Mouse (Mus musculus): ENCODE data around the gene Suz12. TPM values are rescaled to one million over a fixed set of nuclear protein-coding genes. Genes with fewer than 3 reads are reported as not detected.

Suz12 gene
- total and polyA plus RNA-seq, 3 experiments: 33.2 to 191 (median 43.9) TPM

- Histone ChIP-seq H3K27ac (ENCODE audit: control insufficient read depth, low read depth, low read length) (no peak overlapping the region), H3K4me1 (ENCODE audit: control insufficient read depth in 1 of 2, insufficient read depth in 2 of 2, low read length in 2 of 2) (peaks cover 0 to 7% of the 10 kb centered on the region in 2 experiments; a peak in 1 of 4 replicates), H3K79me2 (ENCODE audit: control insufficient read depth, insufficient read depth, low read length, poor library complexity) (peaks cover 4% of the 10 kb centered on the region; the same call in 1 of the 2 replicates), H3K27me3 (ENCODE audit: control insufficient read depth in 1 of 2, insufficient read depth in 2 of 2, low read length in 2 of 2) (no peaks in the 10 kb centered on the region; a peak in 1 of 4 replicates), H3K4me3 (ENCODE audit: control insufficient read depth in 1 of 2, insufficient read depth in 1 of 2, low read depth in 2 of 2, low read length in 2 of 2) (no peak overlapping the region), H3K9me3 (replicated peaks; ENCODE audit: insufficient read depth, low read length) (no peaks in the 10 kb centered on the region), H3K9ac (ENCODE audit: control insufficient read depth, low read depth, low read length, poor library complexity, severe bottlenecking) (no peak overlapping the region), H3K36me3 (ENCODE audit: control insufficient read depth in 1 of 2, insufficient read depth in 2 of 2, low read length in 2 of 2) (peaks cover 0 to 15% of the 10 kb centered on the region in 2 experiments; a peak in 2 of 4 replicates)
- no peak for DNase-seq (ENCODE audit: low read depth, low spot score)
- no peak for TF ChIP-seq NELFE (IDR thresholded peaks at IDR 0.05; ENCODE audit: low read depth, low read length)
- TF ChIP-seq TBP (IDR thresholded peaks at IDR 0.05; ENCODE audit: low read depth, low read length): 0 out of 2 replicates have a peak, but pooled peaks have one; percentile 46
- no peak for TF ChIP-seq MAZ (IDR thresholded peaks at IDR 0.05; ENCODE audit: low read depth, low read length)
- TF ChIP-seq MYB (IDR thresholded peaks at IDR 0.05; ENCODE audit: low read depth, low read length): no peak
These were observed 5.0 kb upstream of the Suz12 start for GRCm38 (mm10) chr11:79987896-79988295.

DNA sequence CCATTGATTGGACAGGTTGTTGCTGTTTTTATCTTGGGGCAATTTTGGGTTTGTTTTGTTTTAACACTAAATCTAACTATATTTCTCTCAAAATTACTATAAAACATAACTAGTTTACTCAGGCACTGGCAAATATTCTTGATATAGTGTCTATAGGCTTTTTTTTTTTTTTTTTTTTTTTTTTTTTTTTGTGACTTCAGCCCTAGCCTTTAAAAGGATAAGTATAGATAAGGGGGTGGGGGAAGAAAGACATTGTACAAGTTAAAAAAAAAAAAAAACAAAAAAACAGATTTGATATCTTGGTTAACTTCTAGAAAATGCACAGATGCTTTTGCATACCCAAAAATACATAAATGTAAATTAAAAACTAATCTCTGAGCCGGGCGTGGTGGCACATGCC lies 2.8 kb upstream of the Suz12 start:
- H3K4me3 ChIP-seq (ENCODE audit: control insufficient read depth in 1 of 2, insufficient read depth in 1 of 2, low read depth in 2 of 2, low read length in 2 of 2): no peak overlapping the region
- no peaks in the 10 kb centered on the region for H3K9me3 ChIP-seq (replicated peaks; ENCODE audit: insufficient read depth, low read length)
- peaks cover 0 to 16% of the 10 kb centered on the region in 2 experiments; a peak in 2 of 4 replicates for H3K36me3 ChIP-seq (ENCODE audit: control insufficient read depth in 1 of 2, insufficient read depth in 2 of 2, low read length in 2 of 2)
- H3K4me1 ChIP-seq (ENCODE audit: control insufficient read depth in 1 of 2, insufficient read depth in 2 of 2, low read length in 2 of 2): peaks cover 0 to 7% of the 10 kb centered on the region in 2 experiments; a peak in 1 of 4 replicates
- no peak for DNase-seq (ENCODE audit: low read depth, low spot score)
- H3K27ac ChIP-seq (ENCODE audit: control insufficient read depth, low read depth, low read length): no peak overlapping the region
- H3K79me2 ChIP-seq (ENCODE audit: control insufficient read depth, insufficient read depth, low read length, poor library complexity): peaks cover 20% of the 10 kb centered on the region
- 0 out of 2 replicates have a peak, but pooled peaks have one; percentile 24 for TF ChIP-seq SIN3A (IDR thresholded peaks at IDR 0.05; ENCODE audit: low read length)
- TF ChIP-seq ZNF384 (IDR thresholded peaks at IDR 0.05; ENCODE audit: low read depth, low read length): peak; percentile 96
- no peak for TF ChIP-seq USF2 (IDR thresholded peaks at IDR 0.05; ENCODE audit: borderline replicate concordance in 1 of 2, insufficient read depth in 1 of 2, low read depth in 1 of 2, low read length in 2 of 2)
- no peak for TF ChIP-seq RAD21 (IDR thresholded peaks at IDR 0.05; ENCODE audit: low read depth, low read length)
- H3K27me3 ChIP-seq (ENCODE audit: control insufficient read depth in 1 of 2, insufficient read depth in 2 of 2, low read length in 2 of 2): no peaks in the 10 kb centered on the region; a peak in 1 of 4 replicates
- no peak overlapping the region for H3K9ac ChIP-seq (ENCODE audit: control insufficient read depth, low read depth, low read length, poor library complexity, severe bottlenecking)

DNA sequence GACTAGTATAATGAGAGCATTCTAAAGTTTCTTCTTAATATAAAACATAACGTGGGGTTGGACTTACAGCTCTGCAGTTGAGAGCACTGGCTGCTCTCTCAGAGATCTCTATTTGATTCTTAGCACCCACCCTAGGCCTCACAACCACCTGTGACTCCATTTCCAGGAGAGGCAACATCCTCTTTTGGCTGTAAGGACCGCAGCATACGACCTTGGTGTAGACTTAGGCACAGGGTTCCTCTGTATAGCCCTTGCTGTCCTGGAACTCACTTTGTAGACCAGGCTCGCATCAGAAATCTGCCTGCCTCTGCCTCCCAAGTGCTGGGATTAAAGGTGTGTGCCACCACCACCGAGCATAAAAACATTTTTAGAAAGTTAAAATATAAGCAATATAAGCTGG lies 1.3 kb upstream of the Suz12 start:
- no peak overlapping the region for H3K27ac ChIP-seq (ENCODE audit: control insufficient read depth, low read depth, low read length)
- H3K4me1 ChIP-seq (ENCODE audit: control insufficient read depth in 1 of 2, insufficient read depth in 2 of 2, low read length in 2 of 2): peaks cover 3 to 7% of the 10 kb centered on the region in 2 experiments; a peak in 3 of 4 replicates
- H3K79me2 ChIP-seq (ENCODE audit: control insufficient read depth, insufficient read depth, low read length, poor library complexity): peaks cover 24% of the 10 kb centered on the region
- no peak overlapping the region for H3K9ac ChIP-seq (ENCODE audit: control insufficient read depth, low read depth, low read length, poor library complexity, severe bottlenecking)
- no peaks in the 10 kb centered on the region for H3K9me3 ChIP-seq (replicated peaks; ENCODE audit: insufficient read depth, low read length)
- H3K4me3 ChIP-seq (ENCODE audit: control insufficient read depth in 1 of 2, insufficient read depth in 1 of 2, low read depth in 2 of 2, low read length in 2 of 2): no peak overlapping the region
- peaks cover 9 to 21% of the 10 kb centered on the region in 2 experiments for H3K36me3 ChIP-seq (ENCODE audit: control insufficient read depth in 1 of 2, insufficient read depth in 2 of 2, low read length in 2 of 2)
- peak; percentile 41 for DNase-seq (ENCODE audit: low read depth, low spot score)
- TF ChIP-seq ZMIZ1 (IDR thresholded peaks at IDR 0.05; ENCODE audit: low read depth, low read length) (no peak), POLR2AphosphoS5 (IDR thresholded peaks at IDR 0.05; ENCODE audit: borderline replicate concordance, low read depth, low read length) (no peak), NELFE (IDR thresholded peaks at IDR 0.05; ENCODE audit: low read depth, low read length) (no peak), KAT2A (conservative IDR thresholded peaks at IDR 0.05; ENCODE audit: low read depth, low read length) (no peak), TBP (IDR thresholded peaks at IDR 0.05; ENCODE audit: low read depth, low read length) (no peak), CHD1 (IDR thresholded peaks at IDR 0.05; ENCODE audit: low read depth, low read length) (no peak), POLR2A (IDR thresholded peaks at IDR 0.05; ENCODE audit: control insufficient read depth in 1 of 2, insufficient read depth in 1 of 2, low read depth in 1 of 2, low read length in 2 of 2, poor library complexity in 1 of 2) (no peak), ELF1 (IDR thresholded peaks at IDR 0.05; ENCODE audit: low read depth, low read length) (no peak), MEF2A (IDR thresholded peaks at IDR 0.05; ENCODE audit: extremely low read depth, insufficient replicate concordance, low read depth, low read length, poor library complexity, severe bottlenecking) (no peak)
- H3K27me3 ChIP-seq (ENCODE audit: control insufficient read depth in 1 of 2, insufficient read depth in 2 of 2, low read length in 2 of 2): no peaks in the 10 kb centered on the region
